Mouse (Mus musculus) skeletal muscle tissue, adult 2 months (tissue): ENCODE data around the gene Pla2g2d.

Experiments
- DNase-seq: peaks from one replicate; pipeline ENCODE4 v3.0.0-alpha.2; 2012; ENCODE audit warnings: low read depth, low spot score

Gene Pla2g2d

GRCm38 (mm10) chr4:138775435-138775834, at the start of gene Pla2g2d:
Gene Pla2g2d, plus strand, starts transcription at chr4:138775735.
- no peak for DNase-seq

- DNase-seq = no peak
Observed at GRCm38 (mm10) chr4:138725751-138726150, 49.8 kb upstream of the Pla2g2d start.

DNA sequence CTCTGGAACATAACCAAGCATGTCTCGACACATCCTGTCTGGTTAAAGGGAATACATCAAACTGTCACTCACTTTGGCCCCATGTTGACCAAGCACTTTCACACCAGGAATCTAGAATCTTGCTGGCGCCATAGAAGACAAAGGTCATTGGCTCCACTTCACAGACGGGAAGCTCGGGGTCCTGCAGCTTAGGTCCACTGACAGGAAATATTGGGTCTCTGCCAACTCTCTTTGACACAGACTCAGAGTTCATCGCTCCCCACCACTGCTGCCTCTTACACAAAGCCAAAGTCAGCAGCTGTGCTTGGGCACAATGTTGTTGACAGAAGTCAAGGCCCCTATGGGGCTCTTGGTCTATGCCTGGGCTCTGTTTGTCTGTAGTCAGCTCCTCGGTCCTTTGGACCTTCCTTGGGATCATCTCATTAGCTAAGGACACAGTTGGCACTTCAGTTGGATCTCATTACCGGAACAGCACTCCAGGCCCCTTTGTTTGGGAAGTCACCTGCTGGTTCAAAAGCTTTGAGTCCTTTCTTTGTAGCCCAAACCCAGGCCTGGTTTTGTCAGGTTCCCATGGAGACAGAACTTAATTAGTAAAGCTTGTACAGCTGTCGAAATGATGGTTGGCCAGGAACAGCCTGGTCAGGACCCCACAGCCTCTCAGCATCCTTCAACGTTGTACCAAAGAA, 46.4 kb upstream of the Pla2g2d start:
- DNase-seq = no peak

DNA sequence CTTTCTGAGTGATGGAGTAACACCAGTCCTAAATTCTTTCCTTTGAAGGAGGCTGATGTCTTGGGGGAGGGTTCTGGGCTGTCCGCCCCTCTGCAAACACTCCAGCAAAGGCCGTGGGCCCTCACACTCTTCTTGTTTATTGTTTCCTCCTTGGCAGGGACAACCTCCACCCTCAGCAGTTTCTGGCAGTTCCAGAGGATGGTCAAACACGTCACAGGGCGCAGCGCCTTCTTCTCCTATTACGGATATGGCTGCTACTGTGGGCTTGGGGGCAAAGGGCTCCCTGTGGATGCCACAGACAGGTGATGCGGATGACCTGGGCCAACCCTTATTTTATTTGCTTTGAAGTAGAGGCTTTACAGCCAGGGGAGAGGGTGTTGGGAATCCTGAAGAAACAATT, 41.4 kb upstream of the Pla2g2d start:
- DNase-seq = no peak

DNA sequence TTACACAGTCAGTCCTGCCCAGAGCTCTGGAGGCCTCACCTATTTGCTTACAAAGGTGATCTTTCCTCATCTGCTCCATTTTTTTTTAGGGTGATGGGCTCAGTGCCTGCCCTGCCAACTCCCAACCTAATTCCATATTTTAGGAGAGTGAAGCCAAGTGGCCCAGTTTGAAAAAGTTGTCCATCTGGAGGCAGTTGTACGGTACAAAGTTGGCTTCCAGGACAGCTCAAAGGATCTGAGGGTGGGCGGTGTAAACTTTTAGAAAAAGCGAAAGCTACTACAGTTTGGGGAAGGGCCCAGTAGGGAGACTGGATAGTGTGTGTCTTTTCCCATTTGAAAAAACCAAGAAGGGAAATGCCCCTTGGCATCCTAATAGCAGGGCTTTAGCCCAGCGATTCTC, 40.7 kb upstream of the Pla2g2d start:
- DNase-seq = no peak

DNA sequence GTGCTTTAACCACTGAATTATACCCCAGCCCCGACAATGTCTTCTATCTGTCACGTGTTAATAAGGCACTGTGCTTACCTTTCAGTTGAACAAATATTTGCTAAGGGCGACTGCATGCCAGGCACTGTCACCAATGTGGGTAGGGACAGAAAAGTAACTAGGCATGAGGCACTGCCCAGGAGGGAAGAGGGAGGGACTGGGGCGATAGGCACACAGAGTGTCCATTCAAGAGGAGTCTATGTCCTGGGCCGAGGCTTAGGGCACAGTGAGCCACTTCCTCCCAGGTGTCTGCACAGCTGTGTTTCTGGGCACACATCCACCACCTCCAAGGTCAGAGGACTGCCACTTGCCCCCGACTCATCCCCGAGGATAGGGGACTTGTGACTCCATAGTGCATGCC, 38.5 kb upstream of the Pla2g2d start, which contains the start of gene Ubxn10:
Gene Ubxn10 (minus strand): TSS at position 137 of the 400 bp plus-strand sequence.
- no peak for DNase-seq

GRCm38 (mm10) chr4:138739136-138739851, 36.2 kb upstream of the Pla2g2d start:
- no peak for DNase-seq

DNA sequence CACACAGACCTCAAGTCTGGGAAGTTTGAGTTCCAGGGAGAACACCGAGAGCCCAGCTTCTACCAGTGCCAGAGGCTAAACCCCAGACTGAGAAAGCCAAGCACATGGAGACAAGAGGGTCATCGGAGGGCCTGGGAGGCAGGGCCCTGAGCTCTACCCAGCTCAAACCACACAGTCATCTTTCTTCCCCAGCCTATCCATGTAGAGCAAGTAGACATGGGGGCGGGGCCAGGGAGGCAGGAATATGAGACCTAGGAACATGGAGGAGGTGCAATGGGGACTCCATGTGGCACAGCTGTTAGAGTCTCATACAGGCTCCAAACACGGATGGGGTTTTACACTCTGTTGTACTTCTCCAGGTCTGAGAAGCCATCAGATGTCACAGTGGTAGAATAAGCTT, 29.7 kb upstream of the Pla2g2d start:
- DNase-seq = no peak

GRCm38 (mm10) chr4:138746866-138747265, 28.7 kb upstream of the Pla2g2d start:
- DNase-seq = no peak

- DNase-seq = no peak
Observed at GRCm38 (mm10) chr4:138747851-138748250, 27.7 kb upstream of the Pla2g2d start.

- DNase-seq = peak; percentile 29
Observed at GRCm38 (mm10) chr4:138748369-138749072, 27.0 kb upstream of the Pla2g2d start.

DNA sequence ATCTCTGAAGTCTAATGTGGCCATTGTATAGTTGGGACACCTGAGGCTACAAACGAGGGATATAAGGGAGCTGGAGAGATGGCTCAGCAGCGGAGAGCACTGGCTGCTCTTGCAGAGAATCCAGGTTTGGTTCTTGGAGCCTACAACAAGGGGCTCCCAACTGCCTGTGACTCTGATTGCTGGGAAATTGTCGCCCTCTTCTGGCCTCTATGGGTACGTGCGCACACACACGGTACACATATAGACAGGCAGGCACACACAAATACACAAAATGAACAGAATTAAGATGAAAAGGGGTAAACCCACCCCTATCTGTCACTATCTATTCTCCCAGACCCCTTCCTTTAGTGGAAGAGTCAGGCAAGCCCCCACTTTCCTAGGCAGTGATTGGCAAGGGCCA, 22.9 kb upstream of the Pla2g2d start:
- DNase-seq = no peak

DNA sequence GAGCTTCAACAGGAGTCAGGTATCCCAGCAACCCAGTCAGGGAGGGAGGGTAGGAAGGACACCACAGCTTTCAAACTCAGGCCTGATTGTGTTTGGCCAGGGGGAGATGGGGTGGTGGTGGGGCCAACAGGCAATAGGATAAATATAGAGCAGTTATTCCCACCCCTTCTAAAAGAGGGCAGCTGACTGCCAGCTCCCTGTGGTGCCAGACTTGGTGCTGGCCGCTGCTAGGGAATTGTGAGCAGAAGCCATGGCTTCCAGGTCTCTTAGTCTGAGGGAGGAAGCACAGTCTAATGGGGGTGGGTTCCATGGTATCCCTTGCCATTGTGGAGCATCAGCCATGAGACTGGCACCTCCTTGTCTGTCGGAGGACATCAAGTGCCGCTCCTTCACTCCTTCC, 21.9 kb upstream of the Pla2g2d start:
- no peak for DNase-seq

DNA sequence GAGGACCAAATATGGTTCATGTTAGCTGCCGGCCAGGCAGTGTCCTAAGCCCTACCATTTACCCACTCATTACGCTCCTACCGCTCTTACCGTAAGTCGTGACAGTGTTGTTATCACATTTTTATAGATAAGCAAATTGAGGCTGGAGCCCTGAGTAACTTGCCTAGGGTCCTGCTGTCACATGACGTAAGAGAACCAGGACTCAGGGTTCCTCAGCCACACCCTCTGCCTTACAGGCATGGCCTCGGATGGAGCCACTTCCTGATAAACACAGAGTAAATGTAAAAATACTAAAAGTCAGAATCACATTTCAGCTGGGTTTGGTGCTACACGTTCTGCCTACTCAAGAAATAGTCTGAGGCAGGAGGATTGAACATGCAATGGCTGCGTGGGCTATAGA, 21.1 kb upstream of the Pla2g2d start:
- no peak for DNase-seq

- no peak for DNase-seq
Observed at GRCm38 (mm10) chr4:138755439-138755838, 20.1 kb upstream of the Pla2g2d start.

DNA sequence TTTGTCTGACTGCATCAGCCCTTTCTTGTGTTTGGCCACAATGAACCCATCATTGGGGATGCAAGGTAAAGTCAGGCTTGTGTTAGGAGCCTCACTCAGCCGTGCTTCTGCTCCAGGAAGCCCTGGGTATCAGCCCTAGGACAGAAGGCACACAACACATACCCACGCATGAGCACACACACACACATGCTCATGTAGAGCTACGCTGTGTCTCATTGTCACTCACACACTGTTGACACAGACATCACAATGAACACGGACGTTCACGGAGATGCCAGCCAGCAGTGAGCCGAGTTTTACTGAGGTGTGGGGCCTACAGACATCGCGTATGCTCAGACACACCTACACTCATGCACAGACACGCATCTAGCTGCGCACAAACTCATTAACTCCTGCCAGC, 19.6 kb upstream of the Pla2g2d start:
- DNase-seq = no peak

- no peak for DNase-seq
Observed at GRCm38 (mm10) chr4:138757416-138757815, 18.1 kb upstream of the Pla2g2d start, which contains the start of gene Pla2g2f. Gene Pla2g2f, minus strand, starts transcription at chr4:138757626.

GRCm38 (mm10) chr4:138762266-138762665, 13.3 kb upstream of the Pla2g2d start:
- no peak for DNase-seq

DNA sequence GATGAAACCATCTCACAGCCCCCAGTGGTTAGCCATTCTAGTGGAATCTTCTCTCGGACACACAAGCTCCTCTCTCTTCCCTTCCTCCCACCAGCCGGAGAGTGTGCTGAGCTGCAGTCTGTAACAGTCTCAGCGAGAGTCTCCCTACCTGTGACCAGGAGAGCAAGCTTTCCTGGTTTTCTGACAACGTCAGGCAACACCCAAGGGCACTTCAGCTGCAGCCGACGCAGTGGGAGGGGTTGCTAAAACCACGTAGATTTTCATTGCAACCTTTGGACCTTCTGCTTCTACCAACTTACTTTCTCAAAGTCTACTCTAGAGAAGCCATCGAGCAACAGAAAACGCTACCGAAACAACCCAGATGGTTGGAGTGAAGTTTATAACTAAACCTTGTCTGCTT, 3.6 kb upstream of the Pla2g2d start:
- no peak for DNase-seq

DNA sequence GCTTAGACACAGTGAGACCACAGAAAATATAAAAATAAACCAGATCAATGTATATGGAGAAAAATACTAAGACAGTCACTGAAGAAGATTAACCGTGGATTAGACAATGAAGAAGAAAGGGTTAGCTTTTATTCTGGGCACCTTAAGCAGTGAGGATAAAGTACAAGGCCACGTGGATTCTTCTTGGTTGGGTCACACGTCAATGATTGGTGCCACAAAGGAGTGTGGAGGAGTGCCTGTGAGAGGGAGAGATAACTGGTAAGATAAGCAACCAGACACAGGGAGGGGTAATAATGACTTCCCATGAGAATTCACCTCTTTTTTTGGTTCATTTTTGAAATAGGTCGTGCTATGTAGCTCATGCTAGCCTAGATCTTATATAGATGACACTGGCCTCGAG, 3.1 kb upstream of the Pla2g2d start:
- no peak for DNase-seq

DNA sequence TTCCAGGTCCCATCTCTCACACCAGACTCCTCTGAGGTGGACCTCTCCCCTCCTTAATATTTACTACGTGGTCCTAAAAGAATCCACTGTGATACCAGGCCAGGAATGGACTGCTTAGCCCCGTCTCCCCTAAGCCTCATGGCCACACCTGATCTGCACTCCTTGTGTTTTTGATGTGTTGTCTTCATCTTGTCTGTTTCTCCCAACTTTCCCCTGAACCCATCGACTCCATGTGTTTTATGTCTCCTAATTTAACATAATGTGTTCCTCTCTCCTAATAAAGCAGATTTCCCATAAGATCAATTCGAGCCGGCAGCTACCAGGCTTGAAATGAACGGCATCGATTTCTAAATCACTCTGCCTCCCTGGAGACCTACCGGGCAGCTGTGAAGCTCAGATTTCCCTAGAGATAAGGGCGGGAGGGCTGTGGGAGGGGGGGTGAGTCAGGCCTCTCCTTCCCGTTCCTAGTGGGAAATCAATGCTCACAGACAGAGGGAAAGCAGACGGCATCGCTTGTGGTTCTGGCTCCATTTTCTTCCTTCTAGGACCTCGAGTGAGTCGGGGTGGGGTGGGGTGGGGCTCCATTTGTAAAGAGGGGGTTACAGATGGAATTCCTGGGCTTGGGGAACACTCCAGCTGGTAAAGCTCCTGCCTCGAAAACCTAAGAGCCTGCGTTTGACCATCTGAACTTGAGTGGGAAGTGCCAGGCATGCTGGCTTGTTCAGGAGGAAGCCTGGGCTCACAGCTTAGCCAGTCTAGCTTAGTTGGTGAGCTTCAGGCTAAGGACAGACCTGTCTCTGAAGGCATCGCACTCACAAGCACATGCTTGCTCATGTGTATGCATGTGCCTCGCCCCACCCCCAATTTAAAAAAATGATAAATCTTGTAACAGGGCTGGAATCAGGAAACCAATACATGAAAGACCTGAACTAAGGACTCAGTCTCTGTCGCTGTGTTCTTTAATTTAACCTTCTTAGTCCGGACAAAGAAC, 2.2 kb downstream of the Pla2g2d start:
- no peak for DNase-seq
